Mouse (Mus musculus): ENCODE measurements at regions not wholly inside any gene's neighbourhood (a gene's known extent, or its start where the extent isn't known, plus 50 kb on each side); places are given as distances from the start of the nearest gene placed in this dataset.

GRCm38 (mm10) chr7:70025527-70025926 is 341.0 kb downstream of the Nr2f2 start:
- TF ChIP-seq CTCF (IDR thresholded peaks at IDR 0.05; ENCODE audit: borderline replicate concordance, insufficient read depth, low read length) (no peak), POLR2A (IDR thresholded peaks at IDR 0.05; ENCODE audit: low read depth, low read length) (no peak)

All from embryonic fibroblast, embryonic 13.5 days (primary cell).